Mouse (Mus musculus): ENCODE data around the gene Ift122. TPM values are rescaled to one million over a fixed set of nuclear protein-coding genes. Genes with fewer than 3 reads are reported as not detected.
A peak's percentile ranks its signal among the peaks of the same experiment; 100 is the strongest.

The Ift122 gene
- polyA plus RNA-seq, 2 experiments, result 17.9 to 21.2 TPM

DNA sequence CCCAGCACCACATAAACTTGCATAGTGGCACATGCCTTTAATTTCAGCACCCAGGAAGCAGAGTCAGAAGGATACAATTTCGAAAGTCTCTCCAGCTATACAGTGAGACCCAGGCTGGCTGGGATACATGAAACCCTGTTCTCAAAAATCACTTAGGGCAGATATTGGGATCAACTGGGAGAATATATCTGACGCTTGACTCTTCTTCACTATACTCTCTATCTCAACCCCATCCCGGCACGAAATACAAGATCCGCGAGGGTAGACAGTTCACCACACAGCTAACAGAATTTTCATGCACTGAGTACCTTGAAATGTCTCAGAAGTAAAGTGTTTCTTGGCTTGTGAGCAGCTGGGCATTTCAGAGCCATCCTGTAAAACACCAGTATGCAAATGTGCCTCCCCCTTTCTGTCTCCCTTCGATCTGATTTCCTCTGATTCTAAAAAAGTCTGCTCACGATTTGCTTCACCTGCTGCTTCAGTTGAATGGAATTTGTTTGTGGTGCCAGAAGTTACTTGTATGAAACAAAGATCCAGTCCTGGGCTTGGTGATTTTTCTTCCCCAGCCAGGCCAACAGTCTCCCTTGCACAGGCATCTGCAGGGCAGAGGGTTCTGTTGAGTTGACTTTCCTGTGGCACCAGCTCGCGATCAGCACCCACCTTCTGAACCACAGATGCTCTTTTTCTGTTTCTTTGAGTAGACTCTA, 4.5 kb upstream of the Ift122 start:
- Histone ChIP-seq H3K4me2 (replicated peaks; ENCODE audit: low read depth, low read length, severe bottlenecking) (no peak overlapping the region), H3K9me3 (ENCODE audit: control insufficient read depth, low read length) (no peaks in the 10 kb centered on the region), H3K4me1 (ENCODE audit: control insufficient read depth, insufficient read depth, low read length) (peaks cover 6% of the 10 kb centered on the region; the same call in 1 of the 2 replicates), H3K36me3 (ENCODE audit: control insufficient read depth, insufficient read depth, low read length) (peaks cover 41% of the 10 kb centered on the region), H3K27me3 (ENCODE audit: control insufficient read depth, insufficient read depth, low read length) (no peaks in the 10 kb centered on the region), H3K27ac (replicated peaks; ENCODE audit: low read depth, low read length) (no peak overlapping the region), H3K9ac (ENCODE audit: low read depth, low read length, severe bottlenecking) (no peak overlapping the region), H3K4me3 (replicated peaks; ENCODE audit: low read length) (no peak overlapping the region)
- 93% methylated on average over 10 of the region's 10 CpGs for WGBS
- ATAC-seq (ENCODE audit: low FRiP score, low read depth), result no peak
- no peak for TF ChIP-seq POLR2A (IDR thresholded peaks at IDR 0.05; ENCODE audit: borderline replicate concordance, extremely low read depth, insufficient read depth, insufficient read length)
- DNase-seq (ENCODE audit: low spot score), result no peak

DNA sequence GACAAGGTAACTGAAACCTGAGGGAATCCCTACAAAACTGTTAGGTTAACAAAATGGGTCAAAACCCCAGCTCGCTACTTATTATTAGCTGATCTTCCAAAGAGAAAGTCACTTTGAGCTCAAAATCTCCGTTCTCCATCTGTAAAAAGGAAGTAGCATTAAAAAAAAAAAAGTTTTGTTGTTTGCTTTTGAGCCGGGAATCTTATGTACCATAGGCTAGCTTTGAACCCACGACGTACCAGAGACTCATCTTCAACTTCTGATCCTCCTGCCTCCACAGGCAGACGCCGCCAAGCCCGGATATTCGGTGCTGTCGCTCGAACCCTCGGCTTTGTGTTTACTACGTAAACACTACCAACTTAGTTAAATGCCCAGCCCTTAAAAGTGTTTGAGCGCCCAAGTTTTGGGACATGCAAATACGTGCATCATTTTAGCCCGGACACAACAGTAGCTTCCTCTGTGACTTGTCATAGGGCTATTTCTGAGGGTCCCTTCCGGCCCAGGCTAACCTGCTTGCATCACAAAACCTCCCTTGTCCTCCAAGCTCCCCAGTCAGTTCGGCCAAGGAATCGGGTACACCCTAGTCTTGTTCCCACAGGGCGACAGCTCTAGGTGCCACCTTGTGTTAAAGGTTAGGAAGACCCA, 702 bp upstream of the Ift122 start:
- Histone ChIP-seq H3K4me1 (ENCODE audit: control insufficient read depth, insufficient read depth, low read length) (peaks cover 20% of the 10 kb centered on the region), H3K27ac (replicated peaks; ENCODE audit: low read depth, low read length) (peak overlapping the region; percentile 71), H3K4me3 (replicated peaks; ENCODE audit: low read length) (peak overlapping the region; percentile 50), H3K9ac (ENCODE audit: low read depth, low read length, severe bottlenecking) (peak overlapping the region; percentile 54), H3K27me3 (ENCODE audit: control insufficient read depth, insufficient read depth, low read length) (no peaks in the 10 kb centered on the region), H3K36me3 (ENCODE audit: control insufficient read depth, insufficient read depth, low read length) (peaks cover 23% of the 10 kb centered on the region), H3K4me2 (replicated peaks; ENCODE audit: low read depth, low read length, severe bottlenecking) (peak overlapping the region; percentile 57), H3K9me3 (ENCODE audit: control insufficient read depth, low read length) (no peaks in the 10 kb centered on the region)
- DNase-seq (ENCODE audit: low spot score), result no peak
- no peak for TF ChIP-seq POLR2A (IDR thresholded peaks at IDR 0.05; ENCODE audit: borderline replicate concordance, extremely low read depth, insufficient read depth, insufficient read length)
- ATAC-seq (ENCODE audit: low FRiP score, low read depth), result no peak
- 5% methylated on average over 20 of the region's 20 CpGs for WGBS

GRCm38 (mm10) chr6:115853985-115854384, 715 bp downstream of the Ift122 start:
- Histone ChIP-seq H3K27me3 (ENCODE audit: control insufficient read depth, insufficient read depth, low read length) (no peaks in the 10 kb centered on the region), H3K27ac (replicated peaks; ENCODE audit: low read depth, low read length) (peak overlapping the region; percentile 87), H3K36me3 (ENCODE audit: control insufficient read depth, insufficient read depth, low read length) (peaks cover 11% of the 10 kb centered on the region; the same call in 1 of the 2 replicates), H3K4me1 (ENCODE audit: control insufficient read depth, insufficient read depth, low read length) (peaks cover 26% of the 10 kb centered on the region), H3K9ac (ENCODE audit: low read depth, low read length, severe bottlenecking) (peak overlapping the region; percentile 48), H3K4me3 (replicated peaks; ENCODE audit: low read length) (peak overlapping the region; percentile 50), H3K9me3 (ENCODE audit: control insufficient read depth, low read length) (no peaks in the 10 kb centered on the region), H3K4me2 (replicated peaks; ENCODE audit: low read depth, low read length, severe bottlenecking) (peak overlapping the region; percentile 58)
- ATAC-seq (ENCODE audit: low FRiP score, low read depth) (no peak), DNase-seq (ENCODE audit: low spot score) (no peak)
- TF ChIP-seq POLR2A (IDR thresholded peaks at IDR 0.05; ENCODE audit: borderline replicate concordance, extremely low read depth, insufficient read depth, insufficient read length), result no peak
- 44% methylated on average over 7 of the region's 7 CpGs for whole genome bisulfite sequencing

- Histone ChIP-seq H3K4me2 (replicated peaks; ENCODE audit: low read depth, low read length, severe bottlenecking) (no peak overlapping the region), H3K27ac (replicated peaks; ENCODE audit: low read depth, low read length) (no peak overlapping the region), H3K4me1 (ENCODE audit: control insufficient read depth, insufficient read depth, low read length) (peaks cover 26% of the 10 kb centered on the region), H3K4me3 (replicated peaks; ENCODE audit: low read length) (no peak overlapping the region), H3K9ac (ENCODE audit: low read depth, low read length, severe bottlenecking) (no peak overlapping the region), H3K27me3 (ENCODE audit: control insufficient read depth, insufficient read depth, low read length) (no peaks in the 10 kb centered on the region), H3K9me3 (ENCODE audit: control insufficient read depth, low read length) (no peaks in the 10 kb centered on the region), H3K36me3 (ENCODE audit: control insufficient read depth, insufficient read depth, low read length) (0 out of 2 replicates have a peak, but pooled peaks cover 8% of the 10 kb centered on the region)
- 71% methylated on average over 2 of the region's 2 CpGs for WGBS
- ATAC-seq (ENCODE audit: low FRiP score, low read depth) (no peak), DNase-seq (ENCODE audit: low spot score) (no peak)
- no peak for TF ChIP-seq POLR2A (IDR thresholded peaks at IDR 0.05; ENCODE audit: borderline replicate concordance, extremely low read depth, insufficient read depth, insufficient read length)
Observed at GRCm38 (mm10) chr6:115854432-115854831, 1.2 kb downstream of the Ift122 start.

GRCm38 (mm10) chr6:115855733-115856360, 2.6 kb downstream of the Ift122 start:
- TF ChIP-seq POLR2A (IDR thresholded peaks at IDR 0.05; ENCODE audit: borderline replicate concordance, extremely low read depth, insufficient read depth, insufficient read length), result no peak
- peak overlapping the region; percentile 67 for H3K27ac ChIP-seq (replicated peaks; ENCODE audit: low read depth, low read length)
- no peaks in the 10 kb centered on the region for H3K27me3 ChIP-seq (ENCODE audit: control insufficient read depth, insufficient read depth, low read length)
- no peak overlapping the region for H3K9ac ChIP-seq (ENCODE audit: low read depth, low read length, severe bottlenecking)
- no peak overlapping the region for H3K4me2 ChIP-seq (replicated peaks; ENCODE audit: low read depth, low read length, severe bottlenecking)
- H3K36me3 ChIP-seq (ENCODE audit: control insufficient read depth, insufficient read depth, low read length), result 0 out of 2 replicates have a peak, but pooled peaks cover 2% of the 10 kb centered on the region
- H3K9me3 ChIP-seq (ENCODE audit: control insufficient read depth, low read length), result no peaks in the 10 kb centered on the region
- DNase-seq (ENCODE audit: low spot score), result no peak
- peaks cover 26% of the 10 kb centered on the region for H3K4me1 ChIP-seq (ENCODE audit: control insufficient read depth, insufficient read depth, low read length)
- H3K4me3 ChIP-seq (replicated peaks; ENCODE audit: low read length), result no peak overlapping the region
- WGBS, result 69% methylated on average over 3 of the region's 3 CpGs
- no peak for ATAC-seq (ENCODE audit: low FRiP score, low read depth)

Data from limb, embryonic 14.5 days (tissue).